Mouse (Mus musculus) brain, embryonic 14.5 days (tissue): ENCODE results near the gene Bcor. TPM values are rescaled to one million over a fixed set of nuclear protein-coding genes. Genes with fewer than 3 reads are reported as not detected.
A peak's percentile ranks its signal among the peaks of the same experiment; 100 is the strongest.

Source experiments
- DNase-seq: peaks from one replicate; pipeline ENCODE4 v3.0.0-alpha.2; 2011; ENCODE audit warnings: low read depth
- CTCF ChIP-seq: fragments of 200-500 bp; IDR thresholded peaks from 2 replicates; pipeline ENCODE4 v1.5.1; 2012; ENCODE audit warnings: inconsistent platforms, mild to moderate bottlenecking, moderate library complexity, borderline replicate concordance; ENCODE audit not compliant: insufficient read depth, insufficient read length; ENCODE audit errors: extremely low read depth
- POLR2A ChIP-seq: fragments of 200-500 bp; IDR thresholded peaks from 2 replicates; pipeline ENCODE4 v1.6.1; 2012; ENCODE audit warnings: mild to moderate bottlenecking, inconsistent platforms, borderline replicate concordance; ENCODE audit not compliant: poor library complexity, insufficient read depth, insufficient read length, severe bottlenecking; ENCODE audit errors: extremely low read depth
- polyA plus RNA-seq: library from polyadenylated mRNA; depleted of rRNA; stranded (reverse); fragments of >200 nt; gene quantifications from 2 replicates; pipeline ENCODE4 v1.2.3, GENCODE M21; 2012

Gene Bcor
- polyA plus RNA-seq, 1 experiment, result 29.3 TPM

DNA sequence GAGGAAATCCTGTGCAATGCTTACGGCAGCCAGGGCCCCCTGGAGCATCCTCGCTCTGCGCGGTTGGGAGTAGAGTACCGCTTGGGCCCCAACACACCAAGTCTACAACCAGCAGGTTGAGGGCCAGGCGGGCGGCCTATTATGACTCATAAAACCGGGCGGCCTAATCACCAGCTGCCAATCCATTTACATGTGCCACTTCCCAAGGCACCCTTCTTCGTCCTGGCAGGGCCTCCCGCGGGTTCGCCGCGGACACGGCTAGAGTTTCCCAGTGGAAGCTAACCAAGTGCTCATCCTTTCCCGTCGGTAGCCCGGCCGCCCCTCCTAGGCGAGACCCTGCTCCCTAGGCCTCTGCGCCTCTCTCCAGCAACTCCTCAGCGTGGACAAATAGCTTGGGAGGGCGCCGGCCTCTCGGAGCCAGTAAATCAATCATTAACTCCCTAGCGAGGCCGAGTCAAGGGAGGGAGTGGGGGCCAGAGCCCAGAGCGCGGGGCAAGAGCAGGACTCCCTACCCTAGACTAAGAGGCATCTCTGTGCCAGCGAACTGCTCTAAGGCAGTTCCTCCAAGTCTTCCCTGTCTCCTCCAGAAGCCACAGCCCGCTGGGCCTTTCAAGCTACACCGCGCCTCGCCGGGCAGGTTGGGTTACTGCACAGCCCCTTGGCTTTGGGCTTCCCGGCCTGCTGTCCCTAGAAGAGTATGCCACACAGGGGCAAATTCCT lies 69.8 kb downstream of the Bcor start:
- no peak for DNase-seq

DNA sequence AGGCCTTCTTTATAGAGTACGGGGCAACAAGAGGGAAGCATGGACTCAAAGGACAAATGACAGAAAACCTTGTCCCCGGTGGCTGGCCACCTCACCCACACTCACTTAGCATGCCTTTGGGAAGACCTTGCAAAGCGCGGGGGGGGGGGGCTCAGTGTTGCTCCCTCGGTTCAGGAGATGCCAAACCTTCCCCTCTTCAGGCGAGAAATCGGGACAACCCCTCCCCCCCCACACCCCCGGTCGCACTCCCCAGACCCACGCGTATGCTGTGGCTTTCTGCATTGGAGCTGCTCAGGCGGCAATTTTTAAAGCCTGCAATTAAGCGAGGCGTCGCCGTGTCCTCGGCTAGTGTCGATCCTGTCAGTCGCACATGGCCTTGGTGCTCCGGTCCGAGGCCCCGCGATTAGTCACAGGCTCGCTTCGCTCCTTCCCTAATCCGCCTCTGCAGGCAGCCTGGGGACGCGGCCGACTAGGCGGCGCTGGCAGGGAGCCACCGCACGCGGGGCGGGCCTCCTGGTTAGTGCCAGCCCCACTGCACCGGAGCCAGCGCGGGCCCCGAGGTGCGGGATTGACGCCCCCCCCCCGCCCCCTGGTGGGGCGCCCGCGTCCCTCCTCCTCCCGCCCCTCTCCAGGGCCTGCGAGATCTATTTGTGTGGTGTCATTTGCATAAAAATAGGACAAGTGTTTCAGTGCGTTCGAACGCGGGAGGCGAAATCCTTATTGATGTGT lies 70.6 kb downstream of the Bcor start:
- DNase-seq, result peak; percentile 85
- TF ChIP-seq CTCF, result no peak

More for the DNA sequence above, 69.8 kb downstream of the Bcor start:
- no peak for TF ChIP-seq POLR2A
- TF ChIP-seq CTCF, result no peak

DNA sequence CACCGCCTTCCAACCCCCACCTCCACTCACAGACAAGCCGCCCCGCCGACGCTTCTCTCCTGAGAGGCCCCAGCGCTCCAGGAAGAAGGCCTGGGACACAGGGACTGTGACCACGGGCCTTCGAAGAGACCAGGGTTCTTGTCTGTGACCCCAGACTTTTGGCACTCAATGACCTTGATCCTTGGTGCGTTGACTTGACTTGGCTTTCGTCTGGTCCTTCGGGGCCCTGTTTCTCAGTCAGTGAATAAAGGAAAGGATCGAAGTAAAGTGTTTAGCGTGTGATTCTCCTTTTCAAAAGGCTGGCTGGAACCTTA lies 71.2 kb downstream of the Bcor start:
- peak; percentile 41 for DNase-seq
- no peak for TF ChIP-seq POLR2A
- TF ChIP-seq CTCF, result no peak

DNA sequence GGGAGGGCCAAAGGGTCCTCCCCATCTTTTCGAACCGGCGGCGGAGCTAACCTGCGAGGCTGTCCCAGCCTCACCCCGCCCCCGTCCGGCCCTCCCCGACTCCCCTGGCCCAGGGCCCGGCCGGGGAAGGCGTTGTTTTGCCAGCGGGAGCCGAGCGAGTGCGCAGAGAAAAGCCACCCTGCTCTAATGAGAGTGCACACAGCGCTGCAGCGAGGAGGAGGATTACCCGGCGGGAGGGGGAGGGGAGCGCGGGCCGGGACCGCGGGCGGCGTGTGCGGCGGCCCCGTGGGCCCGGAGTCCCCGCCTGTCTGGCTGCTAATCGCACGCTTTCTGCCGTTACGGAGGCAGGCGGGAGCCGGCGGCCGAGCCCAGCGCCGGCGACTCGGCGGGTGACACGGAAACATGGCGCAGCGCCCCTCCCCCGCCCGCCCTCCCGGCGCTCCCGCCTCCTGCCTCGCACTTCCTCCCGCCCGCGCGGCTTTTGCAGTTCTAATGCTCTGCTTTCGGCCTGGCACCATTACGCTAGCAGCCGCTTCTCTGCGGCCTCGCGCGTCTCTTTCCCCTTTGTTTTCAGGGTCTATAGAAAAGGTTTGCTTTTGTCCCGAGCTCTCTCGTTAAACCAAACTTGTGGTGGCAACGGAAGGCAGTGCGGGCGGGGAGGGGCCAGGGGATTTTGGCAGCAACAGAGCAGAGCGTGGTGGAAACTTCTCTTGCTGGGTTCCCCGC lies 71.7 kb downstream of the Bcor start:
- DNase-seq, result peak; percentile 91
- TF ChIP-seq CTCF, result no peak
- 0 out of 2 replicates have a peak, but pooled peaks have one; percentile 12 for TF ChIP-seq POLR2A

DNA sequence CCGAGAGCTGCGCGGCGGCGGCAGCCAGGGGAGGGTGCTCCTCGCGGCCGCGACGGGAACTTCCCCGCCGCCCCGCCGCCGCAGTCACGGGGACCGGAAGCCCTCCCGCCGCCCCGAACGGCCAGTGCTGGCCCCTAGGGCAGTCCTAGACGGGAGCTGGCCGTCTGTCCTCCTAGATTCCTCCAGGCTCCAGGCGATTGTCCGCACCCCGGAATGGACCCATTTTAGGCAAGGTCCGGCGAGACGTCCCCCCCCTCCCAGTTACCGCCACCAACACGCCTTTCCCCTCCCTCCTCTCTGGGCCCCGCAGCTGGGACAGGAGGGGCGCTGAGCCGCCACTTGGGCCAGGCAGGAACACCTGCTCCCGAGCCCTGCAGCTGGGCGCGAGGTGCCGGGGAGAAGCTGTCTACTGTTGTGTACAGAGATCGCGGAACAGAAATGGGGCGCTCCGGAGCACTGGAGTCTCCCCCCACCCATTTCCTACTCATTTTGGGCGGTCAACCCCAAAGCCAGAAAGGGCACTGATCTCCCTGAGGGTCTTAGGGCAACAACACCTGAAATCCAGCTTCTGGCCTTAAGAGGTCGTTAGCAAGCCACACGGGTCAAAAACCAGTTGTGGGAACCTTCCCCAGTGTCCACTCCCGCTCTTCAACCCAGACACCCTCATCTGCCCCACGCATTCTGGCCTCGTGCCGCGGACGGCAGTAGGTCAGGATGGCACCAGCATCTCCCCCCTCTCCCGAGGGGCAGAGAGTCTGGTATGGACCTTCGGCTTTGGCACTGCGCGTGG lies 72.4 kb downstream of the Bcor start:
- TF ChIP-seq POLR2A (no peak), CTCF (peak; percentile 18; the same call in 1 of the 2 replicates)
- DNase-seq, result peak; percentile 58

DNA sequence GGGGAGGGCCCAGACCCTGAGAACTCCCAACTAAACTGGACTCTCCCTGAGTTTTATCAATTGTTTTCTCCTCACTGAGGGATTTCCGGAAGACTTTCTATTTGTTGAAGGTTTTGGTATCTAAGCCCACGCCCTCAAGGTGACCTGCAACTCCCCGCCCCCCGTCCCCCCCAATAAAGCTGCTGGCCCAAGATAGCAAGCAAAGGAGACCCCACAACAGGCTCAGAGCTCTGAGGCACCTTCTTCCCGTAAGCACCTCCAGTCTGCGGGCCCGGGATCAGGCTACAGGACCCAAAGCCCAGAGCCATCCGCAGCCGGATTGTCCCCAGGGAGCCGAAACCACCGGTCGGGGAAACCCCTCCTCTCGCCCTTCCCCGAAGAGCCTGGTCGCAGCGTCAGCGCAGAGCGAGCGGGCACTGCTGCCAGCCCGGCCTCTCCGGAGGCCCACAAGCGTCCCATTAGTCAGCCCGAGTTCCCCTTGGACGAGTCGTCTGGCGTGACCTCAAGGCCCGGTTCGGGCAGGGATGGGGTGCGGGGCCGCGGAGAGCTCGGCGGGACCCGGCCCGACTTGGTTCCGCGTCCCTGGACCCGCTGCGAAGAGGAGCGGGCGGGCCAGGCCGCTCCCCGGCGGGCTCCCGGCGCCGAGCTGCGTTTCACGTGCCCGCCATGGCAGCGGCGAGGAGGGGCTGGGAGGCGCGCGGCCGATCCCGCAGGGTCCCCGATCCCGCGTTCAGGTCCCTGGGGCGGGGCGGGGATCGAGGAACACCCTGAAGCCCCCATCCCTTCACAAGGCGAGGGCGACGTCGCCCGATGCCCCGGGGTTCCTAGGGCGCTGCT lies 73.3 kb downstream of the Bcor start:
- TF ChIP-seq CTCF (no peak), POLR2A (no peak)
- peak; percentile 59 for DNase-seq

DNA sequence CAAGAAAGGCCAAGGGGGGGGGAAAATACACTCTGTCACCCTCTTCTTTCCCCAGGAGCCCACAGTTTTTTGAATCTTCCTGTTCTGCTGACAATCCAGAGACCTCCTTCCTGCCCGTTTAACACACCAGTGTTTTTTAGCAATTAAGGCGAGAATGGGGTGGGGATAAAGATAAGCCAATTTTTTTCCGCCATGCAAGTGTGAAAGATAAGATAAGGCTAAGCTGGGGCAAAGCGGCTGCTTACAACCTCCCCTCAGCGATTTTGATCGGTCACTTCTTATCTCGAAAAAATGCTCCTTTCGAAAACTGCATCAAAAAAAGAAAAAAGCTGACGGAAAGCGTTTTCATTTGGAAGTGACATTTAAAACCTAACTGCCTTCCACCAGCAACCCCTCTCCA lies 74.2 kb downstream of the Bcor start:
- TF ChIP-seq CTCF (no peak), POLR2A (no peak)
- no peak for DNase-seq

DNA sequence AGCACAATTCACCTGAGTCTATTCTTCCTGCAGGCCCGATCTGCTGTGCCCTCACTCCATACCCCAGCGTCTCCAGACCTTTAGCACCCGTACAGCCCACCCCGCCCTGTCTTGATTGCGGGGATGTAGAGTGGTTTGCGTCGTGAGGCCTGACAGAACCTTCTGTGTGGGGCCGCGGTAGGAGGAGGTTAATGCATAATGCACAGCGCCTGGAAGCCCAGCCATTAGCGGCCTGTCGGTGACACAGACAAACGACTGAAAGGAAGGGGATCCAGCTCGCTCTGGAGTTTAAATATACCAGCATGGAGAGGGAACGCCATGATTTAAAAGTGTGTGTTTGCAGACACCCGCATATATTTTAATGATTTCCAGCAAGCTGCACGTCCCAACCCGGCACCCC lies 74.9 kb downstream of the Bcor start:
- DNase-seq, result no peak
- TF ChIP-seq POLR2A, result no peak

DNA sequence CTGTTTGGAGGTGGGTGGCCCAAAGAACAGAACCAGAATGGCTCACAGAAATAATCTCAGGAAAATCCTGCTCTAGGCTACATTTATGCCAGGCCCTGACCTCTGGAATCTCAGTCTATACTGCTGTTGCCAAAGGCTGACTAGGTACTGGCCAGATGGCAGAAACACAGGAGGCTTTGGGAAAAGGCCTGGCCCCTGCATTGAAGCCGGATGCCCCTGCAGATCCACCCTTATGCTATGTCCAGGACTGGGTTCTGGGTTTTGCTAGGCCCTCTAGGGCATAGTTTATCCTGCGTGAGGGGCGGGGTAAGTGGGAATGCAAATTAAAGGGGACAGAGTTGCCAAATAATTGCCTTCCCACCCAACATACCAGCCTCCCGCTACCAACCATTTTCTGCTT lies 75.5 kb downstream of the Bcor start:
- TF ChIP-seq CTCF (no peak), POLR2A (no peak)
- DNase-seq, result no peak

DNA sequence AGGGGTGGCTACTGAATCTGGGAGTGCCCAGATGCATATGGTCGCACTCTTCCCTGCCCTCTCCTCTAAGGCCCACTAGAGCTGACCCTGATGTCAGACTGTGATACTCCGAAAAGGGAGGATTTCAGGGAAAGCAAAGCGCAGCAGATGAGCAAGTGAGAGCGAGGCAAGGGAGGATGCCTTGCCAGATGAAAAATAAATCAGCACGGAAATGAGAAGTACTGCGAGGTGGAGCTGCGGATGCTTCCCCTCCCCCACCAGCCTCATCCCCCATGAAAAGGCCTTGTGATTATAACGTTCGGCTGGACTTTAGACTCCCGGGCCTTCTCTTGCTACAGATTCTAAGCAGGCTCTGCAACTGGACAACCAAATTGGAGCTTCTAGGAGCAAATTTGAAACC lies 76.5 kb downstream of the Bcor start:
- no peak for DNase-seq
- no peak for TF ChIP-seq POLR2A
- no peak for TF ChIP-seq CTCF

DNA sequence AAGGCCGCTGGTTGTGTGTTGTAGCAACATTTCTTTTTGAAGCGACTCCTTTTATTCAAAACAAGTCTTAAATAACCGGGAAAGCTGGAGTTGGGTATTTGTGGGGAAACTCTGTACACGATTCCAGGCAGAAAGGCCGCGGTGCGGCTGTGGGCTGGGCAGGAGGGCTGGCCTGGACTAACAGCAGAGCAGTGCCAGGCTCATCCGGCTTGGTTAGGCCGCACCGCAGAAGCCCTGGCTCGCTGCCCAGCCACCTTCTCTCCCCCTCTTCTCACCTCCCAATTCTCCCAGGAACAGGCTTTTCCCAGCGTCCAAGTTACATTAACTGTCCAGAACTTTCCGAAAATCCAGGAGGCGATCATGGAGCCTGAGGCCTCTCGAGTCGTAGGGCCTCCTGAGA lies 77.4 kb downstream of the Bcor start:
- no peak for TF ChIP-seq CTCF
- TF ChIP-seq POLR2A, result no peak
- DNase-seq, result peak; percentile 76

DNA sequence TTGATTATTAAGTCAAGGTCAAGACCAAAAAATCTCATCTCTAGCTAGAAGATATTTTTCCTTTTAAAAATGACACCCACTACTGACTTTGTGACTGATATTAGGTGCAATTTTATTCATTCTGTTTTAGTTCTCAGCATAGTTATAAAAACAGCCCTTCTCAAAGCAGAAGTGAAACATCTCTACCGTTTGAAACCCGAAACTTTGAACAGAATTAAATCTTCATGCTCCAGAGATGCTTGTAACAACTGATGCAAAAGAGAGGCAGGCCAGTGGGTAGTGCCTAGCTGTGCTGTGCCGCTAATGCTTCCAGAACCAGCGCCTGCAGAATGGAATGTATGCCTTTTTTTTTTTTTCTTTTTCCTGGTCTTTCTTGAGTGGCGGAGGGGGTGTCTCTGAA lies 78.0 kb downstream of the Bcor start:
- TF ChIP-seq CTCF (no peak), POLR2A (no peak)
- DNase-seq, result no peak
